Mouse (Mus musculus) kidney, embryonic 14.5 days (tissue): ENCODE data around the gene Smlr1. TPM values are rescaled to one million over a fixed set of nuclear protein-coding genes. Genes with fewer than 3 reads are reported as not detected.

Source experiments
- polyA plus RNA-seq: library from polyadenylated mRNA; unstranded; fragments of >200 nt; fragmentation: Nextera tagmentation; extraction: Ambion mirVana; gene quantifications from 2 replicates; pipeline ENCODE4 v1.2.1, GENCODE M21; 2014

Gene Smlr1
- polyA plus RNA-seq, 1 experiment from 2014 or later: not detected

Other genes with a start within 250 kb of the Smlr1 start
- gene Akap7, start 228.4 kb downstream of the Smlr1 start, polyA plus RNA-seq: 27.0 and 30.3 TPM in 2 replicates
- gene Epb41l2, start 176.5 kb downstream of the Smlr1 start, polyA plus RNA-seq: 41.4 and 66.4 TPM in 2 replicates